Mouse (Mus musculus): ENCODE results near the gene Vps26a.

DNA sequence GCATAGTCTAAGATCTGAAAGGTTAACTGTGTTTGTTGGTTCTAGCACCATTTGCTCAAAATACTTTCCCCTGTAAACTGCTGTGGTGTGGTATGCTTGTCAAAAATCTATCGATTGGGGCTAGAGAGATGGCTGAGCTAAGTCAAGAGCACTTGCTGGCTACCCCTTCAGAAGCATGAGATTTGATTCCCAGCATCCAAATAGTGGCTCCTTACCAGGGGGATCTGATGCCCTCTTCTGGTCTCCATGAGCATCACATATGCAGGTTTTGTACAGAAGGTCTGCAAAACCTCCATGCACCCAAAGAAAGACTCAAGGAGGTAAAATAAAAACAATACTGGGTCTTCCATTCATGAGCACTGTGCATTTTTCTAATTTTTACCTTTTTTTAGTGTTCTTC is 1.7 kb upstream of the Vps26a start:
- no peak for TF ChIP-seq CTCF (IDR thresholded peaks at IDR 0.05; ENCODE audit: low read depth, low read length)
- TF ChIP-seq EP300 (IDR thresholded peaks at IDR 0.05; ENCODE audit: insufficient read depth, low read depth, low read length): no peak
- no peak for TF ChIP-seq POLR2A (IDR thresholded peaks at IDR 0.05; ENCODE audit: insufficient read depth, low read length)

All from ES-Bruce4 (cell line).